Comparison of ENCODE assay signal across 10 mouse cellular contexts in genomic region chr2:164793772-164794171, GRCm38 (mm10). TPM values are rescaled to one million over a fixed set of nuclear protein-coding genes. Genes with fewer than 3 reads are reported as not detected.
DNase-seq lines count a peak whose midpoint lies in the region; ATAC-seq and TF ChIP-seq lines count a peak whose summit lies in the region.
"Had no signal": no experiment of that assay in that cellular context is flagged by ENCODE, and none has a peak within 500 bp of the region (broad histone marks: within the 10 kb centered on the region; RNA-seq: fewer than 3 reads in every experiment).

No protein-coding gene starts in this region.

- no peaks in the 10 kb centered on the region for H3K9me3 ChIP-seq in midbrain, embryonic 13.5 days
- H3K9me3 ChIP-seq in midbrain, embryonic 16.5 days (replicated peaks; ENCODE audit: control insufficient read depth, low read length, poor library complexity, severe bottlenecking), result no peaks in the 10 kb centered on the region
- no peaks in the 10 kb centered on the region for H3K9me3 ChIP-seq in stomach, postnatal 0 days (ENCODE audit: control insufficient read depth, low read length)
- H3K9me3 ChIP-seq in midbrain, embryonic 11.5 days (ENCODE audit: control insufficient read depth, low read length), result no peaks in the 10 kb centered on the region
- H3K9me3 ChIP-seq: hindbrain, embryonic 13.5 days had no signal

- no peak for ATAC-seq in midbrain, embryonic 13.5 days
- ATAC-seq in midbrain, embryonic 16.5 days, result no peak
- ATAC-seq in common myeloid progenitor, adult 5-6 weeks (replicated peaks; ENCODE audit: low read depth, poor library complexity, severe bottlenecking), result 0 out of 2 replicates have a peak, but pooled peaks have one; percentile 20
- ATAC-seq in stomach, postnatal 0 days (ENCODE audit: low FRiP score, low TSS enrichment), result 0 out of 2 replicates have a peak, but pooled peaks have one; percentile 24
- ATAC-seq in granulocyte monocyte progenitor cell, adult 5-6 weeks (replicated peaks; ENCODE audit: poor library complexity, severe bottlenecking), result no peak
- no peak for ATAC-seq in midbrain, embryonic 11.5 days (ENCODE audit: low FRiP score)

- H3K9ac ChIP-seq in heart, adult 2 months (ENCODE audit: low read depth, low read length), result no peak overlapping the region
- no peak overlapping the region for H3K9ac ChIP-seq in midbrain, embryonic 13.5 days (replicated peaks)
- H3K9ac ChIP-seq in midbrain, embryonic 16.5 days (ENCODE audit: low read depth, low read length), result no peak overlapping the region
- no peak overlapping the region for H3K9ac ChIP-seq in stomach, postnatal 0 days (ENCODE audit: low read length)
- H3K9ac ChIP-seq in midbrain, embryonic 11.5 days (ENCODE audit: low read length), result no peak overlapping the region
- H3K9ac ChIP-seq: hindbrain, embryonic 13.5 days had no signal

- H3K27me3 ChIP-seq in heart, adult 2 months (ENCODE audit: control insufficient read depth, insufficient read depth, low read length), result no peaks in the 10 kb centered on the region
- no peaks in the 10 kb centered on the region for H3K27me3 ChIP-seq in midbrain, embryonic 13.5 days
- H3K27me3 ChIP-seq in midbrain, embryonic 16.5 days (ENCODE audit: control insufficient read depth, insufficient read depth, low read depth, low read length), result no peaks in the 10 kb centered on the region
- H3K27me3 ChIP-seq in stomach, postnatal 0 days (ENCODE audit: control insufficient read depth, insufficient read depth, low read length), result no peaks in the 10 kb centered on the region
- H3K27me3 ChIP-seq in midbrain, embryonic 11.5 days (ENCODE audit: control insufficient read depth, insufficient read depth, low read length), result no peaks in the 10 kb centered on the region
- H3K27me3 ChIP-seq: hindbrain, embryonic 13.5 days had no signal

- intact Hi-C loops in heart, adult 2 months (cut with DNase I), result loop anchor here (2.0 kb wide), 2 partner anchors 115 to 201 kb away; partner anchors contain the start of gene Eppin

- TF ChIP-seq POLR2A in heart, adult 2 months (IDR thresholded peaks at IDR 0.05; ENCODE audit: insufficient read depth, low read depth, low read length), result no peak

- TF ChIP-seq EP300 in heart, adult 2 months (IDR thresholded peaks at IDR 0.05; ENCODE audit: insufficient read depth, low read depth, low read length), result no peak
- no peak for TF ChIP-seq EP300 in stomach, postnatal 0 days (optimal IDR thresholded peaks at IDR 0.05)

- H3K36me3 ChIP-seq in heart, adult 2 months (ENCODE audit: control insufficient read depth, insufficient read depth, low read length), result peaks cover 2% of the 10 kb centered on the region; the same call in 1 of the 2 replicates
- H3K36me3 ChIP-seq in midbrain, embryonic 13.5 days, result peaks cover 80% of the 10 kb centered on the region
- H3K36me3 ChIP-seq in midbrain, embryonic 16.5 days (ENCODE audit: control insufficient read depth, insufficient read depth, low read length), result peaks cover 30% of the 10 kb centered on the region
- H3K36me3 ChIP-seq in stomach, postnatal 0 days (ENCODE audit: control insufficient read depth, insufficient read depth, low read length), result peaks cover 21% of the 10 kb centered on the region
- peaks cover 12% of the 10 kb centered on the region for H3K36me3 ChIP-seq in midbrain, embryonic 11.5 days (ENCODE audit: control insufficient read depth, insufficient read depth, low read length)

- 71% methylated on average over 2 of the region's 2 CpGs for WGBS in heart, adult 2 months
- 89% methylated on average over 2 of the region's 2 CpGs for WGBS in midbrain, embryonic 13.5 days
- WGBS in midbrain, embryonic 16.5 days, result 91% methylated on average over 2 of the region's 2 CpGs
- WGBS in stomach, postnatal 0 days, result 82% methylated on average over 2 of the region's 2 CpGs
- 89% methylated on average over 2 of the region's 2 CpGs for WGBS in midbrain, embryonic 11.5 days

- no peak for DNase-seq in heart, adult 2 months
- DNase-seq in heart, adult 8-10 months (ENCODE audit: low spot score), result no peak
- DNase-seq in stomach, postnatal 0 days (ENCODE audit: low spot score), result no peak
- no peak for DNase-seq in midbrain, embryonic 11.5 days (ENCODE audit: low spot score, missing footprints)

- H3K4me2 ChIP-seq in midbrain, embryonic 13.5 days (replicated peaks), result no peak overlapping the region
- no peak overlapping the region for H3K4me2 ChIP-seq in midbrain, embryonic 16.5 days (ENCODE audit: low read length)
- H3K4me2 ChIP-seq in stomach, postnatal 0 days (replicated peaks; ENCODE audit: low read depth), result no peak overlapping the region
- H3K4me2 ChIP-seq in midbrain, embryonic 11.5 days, result no peak overlapping the region
- H3K4me2 ChIP-seq: hindbrain, embryonic 13.5 days had no signal

- H3K4me3 ChIP-seq in heart, adult 2 months, result no peak overlapping the region
- H3K4me3 ChIP-seq in midbrain, embryonic 13.5 days (replicated peaks), result no peak overlapping the region
- no peak overlapping the region for H3K4me3 ChIP-seq in midbrain, embryonic 16.5 days (ENCODE audit: low read depth, low read length)
- no peak overlapping the region for H3K4me3 ChIP-seq in stomach, postnatal 0 days (ENCODE audit: low read depth, low read length)
- no peak overlapping the region for H3K4me3 ChIP-seq in midbrain, embryonic 11.5 days (ENCODE audit: low read depth, low read length)
- H3K4me3 ChIP-seq: hindbrain, embryonic 13.5 days; myocyte had no signal

- peaks cover 1% of the 10 kb centered on the region; the same call in 1 of the 2 replicates for H3K4me1 ChIP-seq in heart, adult 2 months (ENCODE audit: control insufficient read depth, insufficient read depth, low read length)
- no peaks in the 10 kb centered on the region for H3K4me1 ChIP-seq in midbrain, embryonic 13.5 days (replicated peaks)
- peaks cover 2% of the 10 kb centered on the region; the same call in 1 of the 2 replicates for H3K4me1 ChIP-seq in midbrain, embryonic 16.5 days (ENCODE audit: control insufficient read depth, insufficient read depth, low read length)
- no peaks in the 10 kb centered on the region for H3K4me1 ChIP-seq in stomach, postnatal 0 days (replicated peaks; ENCODE audit: control insufficient read depth, insufficient read depth)
- no peaks in the 10 kb centered on the region for H3K4me1 ChIP-seq in midbrain, embryonic 11.5 days (ENCODE audit: control insufficient read depth, insufficient read depth, low read length)
- H3K4me1 ChIP-seq: hindbrain, embryonic 13.5 days had no signal

- H3K27ac ChIP-seq in heart, adult 2 months, result peak overlapping the region; percentile 43; the same call in 1 of the 2 replicates
- H3K27ac ChIP-seq in midbrain, embryonic 13.5 days, result peak overlapping the region; percentile 35; the same call in 1 of the 2 replicates
- no peak overlapping the region for H3K27ac ChIP-seq in midbrain, embryonic 16.5 days (ENCODE audit: low read length)
- no peak overlapping the region for H3K27ac ChIP-seq in stomach, postnatal 0 days (replicated peaks)
- H3K27ac ChIP-seq in midbrain, embryonic 11.5 days (ENCODE audit: low read depth, low read length), result no peak overlapping the region
- H3K27ac ChIP-seq: hindbrain, embryonic 13.5 days had no signal

- no peak for TF ChIP-seq CTCF in heart, adult 2 months (IDR thresholded peaks at IDR 0.05)
- peak; percentile 41 for TF ChIP-seq CTCF in stomach, postnatal 0 days (IDR thresholded peaks at IDR 0.05; ENCODE audit: low read depth)

- H3K79me2 ChIP-seq in heart, adult 2 months (replicated peaks; ENCODE audit: control insufficient read depth, insufficient read depth, low read length), result no peaks in the 10 kb centered on the region

RNA-seq across cellular contexts. Expression of gene Snx21, which starts 8.1 kb away (rescaled TPM):
- 10 to 100 TPM; 21.2 to 30.3 TPM for total RNA-seq in heart, adult 2 months (2021)
- 24.7 and 29.0 TPM in 2 replicates for polyA plus RNA-seq in heart, adult 2 months (2012; rRNA removed)
- total RNA-seq in heart, adult 8-10 months (2022), result 10 to 100 TPM; 23.1 to 24.9 (median 23.5) TPM
- polyA plus RNA-seq in midbrain, embryonic 13.5 days (2015; fragmentation: Nextera tagmentation; extraction: Ambion mirVana), result 17.2 and 19.1 TPM in 2 replicates
- 35.3 and 41.4 TPM in 2 replicates for polyA plus RNA-seq in midbrain, embryonic 16.5 days (2015; fragmentation: Nextera tagmentation; extraction: Ambion mirVana)
- 0.23 TPM in 1 of 2 replicates, not detected in the other for total RNA-seq in common myeloid progenitor, adult 5-6 weeks (2017)
- 13.9 and 14.9 TPM in 2 replicates for polyA plus RNA-seq in stomach, postnatal 0 days (2015; fragmentation: Nextera tagmentation; extraction: Ambion mirVana)
- not detected in 2 replicates for total RNA-seq in granulocyte monocyte progenitor cell, adult 5-6 weeks (2014; fragmentation: Nextera tagmentation)
- total RNA-seq in granulocyte monocyte progenitor cell, adult 5-6 weeks (2017), result 0.17 and 0.77 TPM in 2 replicates
- 10.4 and 11.7 TPM in 2 replicates for polyA plus RNA-seq in midbrain, embryonic 11.5 days (2014; fragmentation: Nextera tagmentation; extraction: Ambion mirVana)

RNA-seq across cellular contexts. Expression of gene Acot8, which starts 10.9 kb away (rescaled TPM):
- 10 to 100 TPM; 13.3 to 14.0 TPM for total RNA-seq in heart, adult 2 months (2021)
- polyA plus RNA-seq in heart, adult 2 months (2012; rRNA removed), result 17.0 and 19.1 TPM in 2 replicates
- total RNA-seq in heart, adult 8-10 months (2022), result 10 to 100 TPM; 12.3 to 13.3 (median 12.6) TPM
- 19.9 and 20.4 TPM in 2 replicates for polyA plus RNA-seq in midbrain, embryonic 13.5 days (2015; fragmentation: Nextera tagmentation; extraction: Ambion mirVana)
- 17.8 and 19.6 TPM in 2 replicates for polyA plus RNA-seq in midbrain, embryonic 16.5 days (2015; fragmentation: Nextera tagmentation; extraction: Ambion mirVana)
- 14.0 and 14.8 TPM in 2 replicates for total RNA-seq in common myeloid progenitor, adult 5-6 weeks (2017)
- 39.4 and 43.8 TPM in 2 replicates for polyA plus RNA-seq in stomach, postnatal 0 days (2015; fragmentation: Nextera tagmentation; extraction: Ambion mirVana)
- 24.7 and 25.5 TPM in 2 replicates for total RNA-seq in granulocyte monocyte progenitor cell, adult 5-6 weeks (2014; fragmentation: Nextera tagmentation)
- total RNA-seq in granulocyte monocyte progenitor cell, adult 5-6 weeks (2017), result 22.3 and 32.6 TPM in 2 replicates
- polyA plus RNA-seq in midbrain, embryonic 11.5 days (2014; fragmentation: Nextera tagmentation; extraction: Ambion mirVana), result 10.2 and 12.6 TPM in 2 replicates

RNA-seq across cellular contexts. Expression of gene Zswim3, which starts 11.1 kb away (rescaled TPM):
- 1 to 10 TPM; 1.7 to 2.1 TPM for total RNA-seq in heart, adult 2 months (2021)
- 2.1 and 2.8 TPM in 2 replicates for polyA plus RNA-seq in heart, adult 2 months (2012; rRNA removed)
- 1 to 10 TPM; 2.2 to 2.7 (median 2.5) TPM for total RNA-seq in heart, adult 8-10 months (2022)
- polyA plus RNA-seq in midbrain, embryonic 13.5 days (2015; fragmentation: Nextera tagmentation; extraction: Ambion mirVana), result 15.2 and 15.5 TPM in 2 replicates
- polyA plus RNA-seq in midbrain, embryonic 16.5 days (2015; fragmentation: Nextera tagmentation; extraction: Ambion mirVana), result 17.0 and 17.4 TPM in 2 replicates
- 3.0 and 3.7 TPM in 2 replicates for total RNA-seq in common myeloid progenitor, adult 5-6 weeks (2017)
- polyA plus RNA-seq in stomach, postnatal 0 days (2015; fragmentation: Nextera tagmentation; extraction: Ambion mirVana), result 3.8 and 4.4 TPM in 2 replicates
- total RNA-seq in granulocyte monocyte progenitor cell, adult 5-6 weeks (2014; fragmentation: Nextera tagmentation), result 2.7 and 4.1 TPM in 2 replicates
- total RNA-seq in granulocyte monocyte progenitor cell, adult 5-6 weeks (2017), result 1.8 and 2.0 TPM in 2 replicates
- 11.4 and 12.6 TPM in 2 replicates for polyA plus RNA-seq in midbrain, embryonic 11.5 days (2014; fragmentation: Nextera tagmentation; extraction: Ambion mirVana)

RNA-seq across cellular contexts. Expression of gene Tnnc2, which starts 14.0 kb away (rescaled TPM):
- under 1 TPM in 1 of 2 experiments, not detected in 1; 0.50 TPM for total RNA-seq in heart, adult 2 months (2021)
- polyA plus RNA-seq in heart, adult 2 months (2012; rRNA removed), result not detected in 2 replicates
- 1 to 10 TPM; 2.9 to 7.2 (median 3.1) TPM for total RNA-seq in heart, adult 8-10 months (2022)
- polyA plus RNA-seq in midbrain, embryonic 13.5 days (2015; fragmentation: Nextera tagmentation; extraction: Ambion mirVana), result not detected in 2 replicates
- 0.43 TPM in 1 of 2 replicates, not detected in the other for polyA plus RNA-seq in midbrain, embryonic 16.5 days (2015; fragmentation: Nextera tagmentation; extraction: Ambion mirVana)
- total RNA-seq in common myeloid progenitor, adult 5-6 weeks (2017), result not detected in 2 replicates
- 7.0 and 8.5 TPM in 2 replicates for polyA plus RNA-seq in stomach, postnatal 0 days (2015; fragmentation: Nextera tagmentation; extraction: Ambion mirVana)
- total RNA-seq in granulocyte monocyte progenitor cell, adult 5-6 weeks (2014; fragmentation: Nextera tagmentation), result not detected in 2 replicates
- not detected in 2 replicates for total RNA-seq in granulocyte monocyte progenitor cell, adult 5-6 weeks (2017)
- polyA plus RNA-seq in midbrain, embryonic 11.5 days (2014; fragmentation: Nextera tagmentation; extraction: Ambion mirVana), result not detected in 2 replicates

RNA-seq across cellular contexts. Expression of gene Ube2c, which starts 24.1 kb away (rescaled TPM):
- 1 to 10 TPM; 1.5 to 4.2 TPM for total RNA-seq in heart, adult 2 months (2021)
- 3.0 and 7.3 TPM in 2 replicates for polyA plus RNA-seq in heart, adult 2 months (2012; rRNA removed)
- total RNA-seq in heart, adult 8-10 months (2022), result 1 to 10 TPM in 2 of 4 experiments, under 1 TPM in 2; 0.47 to 2.7 (median 1.4) TPM
- 203 and 208 TPM in 2 replicates for polyA plus RNA-seq in midbrain, embryonic 13.5 days (2015; fragmentation: Nextera tagmentation; extraction: Ambion mirVana)
- polyA plus RNA-seq in midbrain, embryonic 16.5 days (2015; fragmentation: Nextera tagmentation; extraction: Ambion mirVana), result 35.4 and 45.7 TPM in 2 replicates
- 153 and 159 TPM in 2 replicates for total RNA-seq in common myeloid progenitor, adult 5-6 weeks (2017)
- polyA plus RNA-seq in stomach, postnatal 0 days (2015; fragmentation: Nextera tagmentation; extraction: Ambion mirVana), result 74.1 and 104 TPM in 2 replicates
- total RNA-seq in granulocyte monocyte progenitor cell, adult 5-6 weeks (2014; fragmentation: Nextera tagmentation), result 24.5 and 75.2 TPM in 2 replicates
- total RNA-seq in granulocyte monocyte progenitor cell, adult 5-6 weeks (2017), result 112 and 138 TPM in 2 replicates
- 520 and 544 TPM in 2 replicates for polyA plus RNA-seq in midbrain, embryonic 11.5 days (2014; fragmentation: Nextera tagmentation; extraction: Ambion mirVana)

Comparison
In these comparisons a context has a peak if more than half of its experiments do, and no peak if none do; other contexts are left out.
1. H3K27ac ChIP-seq: peak in heart, adult 2 months (single experiment) and midbrain, embryonic 13.5 days (single experiment); none in midbrain, embryonic 16.5 days (single experiment), stomach, postnatal 0 days (single experiment) and midbrain, embryonic 11.5 days (single experiment).
2. ATAC-seq: peak in common myeloid progenitor, adult 5-6 weeks (single experiment) and stomach, postnatal 0 days (single experiment); none in midbrain, embryonic 13.5 days (single experiment), midbrain, embryonic 16.5 days (single experiment), granulocyte monocyte progenitor cell, adult 5-6 weeks (single experiment) and midbrain, embryonic 11.5 days (single experiment).